Mouse (Mus musculus): Measurements from ENCODE around the gene Slit3.

GRCm38 (mm10) chr11:35261562-35262087, 140.6 kb downstream of the Slit3 start:
- no peak for TF ChIP-seq POLR2A (IDR thresholded peaks at IDR 0.05; ENCODE audit: low read depth, low read length)
- no peak for TF ChIP-seq CTCF (IDR thresholded peaks at IDR 0.05; ENCODE audit: borderline replicate concordance, insufficient read depth, low read length)
